Mouse (Mus musculus) layer of hippocampus, postnatal 14 days (tissue): ENCODE data around the gene Camsap3. TPM values are rescaled to one million over a fixed set of nuclear protein-coding genes. Genes with fewer than 3 reads are reported as not detected.

Experiments used
- DNase-seq, 2 experiments: peaks; one replicate each; pipeline ENCODE4 v3.0.0; 2021 to 2022; ENCODE audit warnings: low spot score in 2 of 2, mixed read lengths in 1 of 2
- total RNA-seq, 2 experiments: library from RNA; stranded (reverse); gene quantifications; 2 replicates each; pipeline ENCODE4 v1.2.3; 2021

The Camsap3 gene
- total RNA-seq, 2 experiments from 2014 or later = 45.8 to 49.8 TPM

GRCm38 (mm10) chr8:3654726-3655508 lies 67.8 kb downstream of the Camsap3 start:
- DNase-seq = no peak

GRCm38 (mm10) chr8:3655526-3655925 lies 68.4 kb downstream of the Camsap3 start, which contains the start of gene Retn:
Retn (plus strand) TSS chr8:3655770.
- DNase-seq = no peak

GRCm38 (mm10) chr8:3656725-3657381 lies 69.8 kb downstream of the Camsap3 start:
- DNase-seq = no peak

Other genes with a start within 250 kb of the Camsap3 start
- under 1 TPM; 0.14 to 0.36 TPM for gene A430078G23Rik, start 233.9 kb upstream of the Camsap3 start, total RNA-seq
- gene Arhgef18, start 194.3 kb upstream of the Camsap3 start, total RNA-seq = 10 to 100 TPM; 34.5 to 39.5 TPM
- 1 to 10 TPM in 1 of 2 experiments, under 1 TPM in 1; 0.91 to 1.8 TPM for gene Pex11g, start 119.6 kb upstream of the Camsap3 start, total RNA-seq
- under 1 TPM in 1 of 2 experiments, not detected in 1; 0.28 TPM for gene Tex45, start 116.4 kb upstream of the Camsap3 start, total RNA-seq
- 10 to 100 TPM; 25.3 to 27.4 TPM for gene Zfp358, start 94.2 kb upstream of the Camsap3 start, total RNA-seq
- gene Mcoln1, start 86.8 kb upstream of the Camsap3 start, total RNA-seq = 10 to 100 TPM; 63.3 to 77.4 TPM
- gene Pnpla6, start 71.9 kb upstream of the Camsap3 start, total RNA-seq = 10 to 100 TPM; 64.8 to 71.0 TPM
- not detected for gene C330021F23Rik, start 19.3 kb upstream of the Camsap3 start, total RNA-seq
- 10 to 100 TPM; 33.1 to 34.9 TPM for gene Xab2, start 34.0 kb downstream of the Camsap3 start, total RNA-seq
- gene Pet100, start 34.3 kb downstream of the Camsap3 start, total RNA-seq = 10 to 100 TPM; 80.0 to 95.8 TPM
- gene Pcp2, start 38.3 kb downstream of the Camsap3 start, total RNA-seq = 1 to 10 TPM in 1 of 2 experiments, not detected in 1; 2.1 TPM
- 10 to 100 TPM; 34.0 to 51.8 TPM for gene Stxbp2, start 43.7 kb downstream of the Camsap3 start, total RNA-seq
- under 1 TPM; 0.39 to 0.45 TPM for gene Retn, start 68.5 kb downstream of the Camsap3 start, total RNA-seq
- gene Mcemp1, start 78.5 kb downstream of the Camsap3 start, total RNA-seq = under 1 TPM in 1 of 2 experiments, not detected in 1; 0.33 TPM
- 10 to 100 TPM; 19.8 to 23.4 TPM for gene Fcor, start 85.1 kb downstream of the Camsap3 start, total RNA-seq
- 10 to 100 TPM; 27.9 to 28.5 TPM for gene Trappc5, start 89.0 kb downstream of the Camsap3 start, total RNA-seq
- not detected for gene Fcer2a, start 106.9 kb downstream of the Camsap3 start, total RNA-seq
- not detected for gene Clec4g, start 133.4 kb downstream of the Camsap3 start, total RNA-seq
- not detected for gene Cd209a, start 161.7 kb downstream of the Camsap3 start, total RNA-seq